23 mouse cellular contexts compared by ENCODE assay signal in genomic region chr10:59727251-59727650, GRCm38 (mm10). TPM values are rescaled to one million over a fixed set of nuclear protein-coding genes. Genes with fewer than 3 reads are reported as not detected.
DNase-seq lines count a peak whose midpoint lies in the region; ATAC-seq lines count a peak whose summit lies in the region.
"Had no signal": no experiment of that assay in that cellular context is flagged by ENCODE, and none has a peak within 500 bp of the region (broad histone marks: within the 10 kb centered on the region; RNA-seq: fewer than 3 reads in every experiment).

No protein-coding gene starts in this region.

- no peak for ATAC-seq in cerebellum, adult (ENCODE audit: insufficient number of reproducible peaks, low FRiP score, low TSS enrichment)
- ATAC-seq: activated CD4-positive, CD25-positive, alpha-beta regulatory T cell, adult 4 months; forebrain, embryonic 14.5 days; forebrain, postnatal 0 days; hindbrain, embryonic 16.5 days; intestine, embryonic 15.5 days had no signal

- DNase-seq in cerebellum, adult 11-12 months: peak; percentile 27
- peak; percentile 40 for DNase-seq in cerebellum, adult 9-10 months
- DNase-seq in cerebellum, adult 8-10 months: no peak
- peak; percentile 83 for DNase-seq in 3T3-L1 (ENCODE audit: low read depth, low spot score)
- peak; percentile 28 for DNase-seq in cerebellum, adult 9-11 months
- no peak for DNase-seq in right cerebral cortex, postnatal 25 days
- no peak for DNase-seq in gastrocnemius, postnatal 4 days (ENCODE audit: low spot score in 2 of 2)
- DNase-seq: adrenal gland, adult 8-10 months; adrenal gland, postnatal 25 days; B cell, adult 2 months; forebrain, postnatal 0 days; gastrocnemius, adult 2 months; gastrocnemius, postnatal 14 days; heart, adult 18-20 months; heart, postnatal 10 days; heart, postnatal 36 days; kidney, adult 11 months; kidney, adult 8-10 months had no signal

RNA-seq across cellular contexts. Expression of gene Micu1, which starts 25.0 kb away (rescaled TPM):
- total RNA-seq in gastrocnemius, postnatal 4 days (2021): 100 to 1,000 TPM; 121 to 128 TPM

Comparison
In these comparisons a context has a peak if more than half of its experiments do, and no peak if none do; other contexts are left out.
1. DNase-seq: peak in cerebellum, adult 11-12 months (single experiment), cerebellum, adult 9-10 months (single experiment), 3T3-L1 (single experiment) and cerebellum, adult 9-11 months (single experiment); none in cerebellum, adult 8-10 months (single experiment), right cerebral cortex, postnatal 25 days (single experiment) and gastrocnemius, postnatal 4 days (0 of 2).